Mouse (Mus musculus) naive thymus-derived CD4-positive, alpha-beta T cell, adult 5 months (primary cell): ENCODE measurements around the gene Krtap4-7. TPM values are rescaled to one million over a fixed set of nuclear protein-coding genes. Genes with fewer than 3 reads are reported as not detected.

Experiments used
- polyA plus RNA-seq: library from polyadenylated mRNA; unstranded; fragments of 100-300 nt; shearing (Covaris generic); gene quantifications from one replicate; pipeline ENCODE4 v1.2.1, GENCODE M21; 2017

Gene Krtap4-7
- not detected for polyA plus RNA-seq

GRCm38 (mm10) chr11:99643635-99644139 lies at the start of gene Krtap4-7:
Gene Krtap4-7 (minus strand): TSS chr11:99644089.

GRCm38 (mm10) chr11:99690463-99690862 lies 46.6 kb upstream of the Krtap4-7 start, which contains the start of gene Gm14190:
Gene Gm14190 (minus strand): TSS chr11:99690740.

GRCm38 (mm10) chr11:99665860-99666259 lies 22.0 kb upstream of the Krtap4-7 start, which contains the start of gene Krtap4-6:
Gene Krtap4-6 (minus strand): TSS chr11:99665960.

GRCm38 (mm10) chr11:99658467-99659010 lies 14.7 kb upstream of the Krtap4-7 start, which contains the start of gene Gm11563:
Gene Gm11563 (minus strand): TSS chr11:99658960.

GRCm38 (mm10) chr11:99650136-99650535 lies 6.2 kb upstream of the Krtap4-7 start, which contains the start of gene Gm11555:
Gene Gm11555 (minus strand): TSS chr11:99650236.

GRCm38 (mm10) chr11:99634653-99635134 lies 9.2 kb downstream of the Krtap4-7 start, which contains the start of gene Krtap4-2:
Gene Krtap4-2 (minus strand): TSS chr11:99635084.

GRCm38 (mm10) chr11:99628138-99628537 lies 15.8 kb downstream of the Krtap4-7 start, which contains the start of gene Krtap4-1:
Gene Krtap4-1 (minus strand): TSS chr11:99628238.

GRCm38 (mm10) chr11:99620335-99620734 lies 23.6 kb downstream of the Krtap4-7 start, which contains the start of gene Gm11562:
Gene Gm11562 (minus strand): TSS chr11:99620435.

GRCm38 (mm10) chr11:99614796-99615363 lies 29.0 kb downstream of the Krtap4-7 start, which contains the start of gene Krtap2-4:
Gene Krtap2-4 (minus strand): TSS chr11:99614846.

GRCm38 (mm10) chr11:99610089-99610488 lies 33.8 kb downstream of the Krtap4-7 start, which contains the start of gene Gm11937:
Gene Gm11937 (minus strand): TSS chr11:99610189.

GRCm38 (mm10) chr11:99603208-99603607 lies 40.7 kb downstream of the Krtap4-7 start, which contains the start of gene Gm11938:
Gene Gm11938 (minus strand): TSS chr11:99603308.

GRCm38 (mm10) chr11:99597742-99598141 lies 46.1 kb downstream of the Krtap4-7 start, which contains the start of gene Krtap9-3:
Gene Krtap9-3 (minus strand): TSS chr11:99598105.

Other genes with a start within 250 kb of the Krtap4-7 start
- not detected for gene Krt12, start 221.8 kb downstream of the Krtap4-7 start, polyA plus RNA-seq
- not detected for gene Krt20, start 205.9 kb downstream of the Krtap4-7 start, polyA plus RNA-seq
- gene Krt23, start 151.0 kb downstream of the Krtap4-7 start, polyA plus RNA-seq, result not detected
- gene Krt39, start 122.8 kb downstream of the Krtap4-7 start, polyA plus RNA-seq, result not detected
- gene Krt40, start 100.9 kb downstream of the Krtap4-7 start, polyA plus RNA-seq, result not detected
- not detected for gene Krtap3-3, start 93.2 kb downstream of the Krtap4-7 start, polyA plus RNA-seq
- not detected for gene Krtap3-2, start 87.2 kb downstream of the Krtap4-7 start, polyA plus RNA-seq
- gene Gm11939, start 84.6 kb downstream of the Krtap4-7 start, polyA plus RNA-seq, result not detected
- not detected for gene Krtap3-1, start 77.5 kb downstream of the Krtap4-7 start, polyA plus RNA-seq
- not detected for gene Krtap1-5, start 63.1 kb downstream of the Krtap4-7 start, polyA plus RNA-seq
- not detected for gene Krtap1-4, start 60.4 kb downstream of the Krtap4-7 start, polyA plus RNA-seq
- gene Krtap1-3, start 52.8 kb downstream of the Krtap4-7 start, polyA plus RNA-seq, result not detected
- gene Krtap9-3, start 46.0 kb downstream of the Krtap4-7 start, polyA plus RNA-seq, result not detected
- not detected for gene Gm11938, start 40.8 kb downstream of the Krtap4-7 start, polyA plus RNA-seq
- gene Gm11937, start 33.9 kb downstream of the Krtap4-7 start, polyA plus RNA-seq, result not detected
- not detected for gene Krtap2-4, start 29.2 kb downstream of the Krtap4-7 start, polyA plus RNA-seq
- gene Gm11562, start 23.7 kb downstream of the Krtap4-7 start, polyA plus RNA-seq, result not detected
- gene Krtap4-1, start 15.9 kb downstream of the Krtap4-7 start, polyA plus RNA-seq, result not detected
- not detected for gene Krtap4-2, start 9.0 kb downstream of the Krtap4-7 start, polyA plus RNA-seq
- gene Gm11555, start 6.1 kb upstream of the Krtap4-7 start, polyA plus RNA-seq, result not detected
- gene Gm11563, start 14.9 kb upstream of the Krtap4-7 start, polyA plus RNA-seq, result not detected
- not detected for gene Krtap4-6, start 21.9 kb upstream of the Krtap4-7 start, polyA plus RNA-seq
- gene Gm14190, start 46.7 kb upstream of the Krtap4-7 start, polyA plus RNA-seq, result not detected
- gene Gm14180, start 90.2 kb upstream of the Krtap4-7 start, polyA plus RNA-seq, result not detected
- gene Gm11595, start 128.8 kb upstream of the Krtap4-7 start, polyA plus RNA-seq, result not detected
- gene Krtap4-8, start 136.6 kb upstream of the Krtap4-7 start, polyA plus RNA-seq, result not detected
- not detected for gene Krtap4-9, start 141.1 kb upstream of the Krtap4-7 start, polyA plus RNA-seq
- not detected for gene Gm11596, start 149.4 kb upstream of the Krtap4-7 start, polyA plus RNA-seq
- not detected for gene Gm11569, start 154.8 kb upstream of the Krtap4-7 start, polyA plus RNA-seq
- not detected for gene Gm11554, start 160.4 kb upstream of the Krtap4-7 start, polyA plus RNA-seq
- gene Krtap4-13, start 165.8 kb upstream of the Krtap4-7 start, polyA plus RNA-seq, result not detected
- not detected for gene Gm11564, start 171.6 kb upstream of the Krtap4-7 start, polyA plus RNA-seq
- gene 2300003K06Rik, start 194.0 kb upstream of the Krtap4-7 start, polyA plus RNA-seq, result not detected
- gene Krtap4-16, start 207.5 kb upstream of the Krtap4-7 start, polyA plus RNA-seq, result not detected
- not detected for gene Gm11568, start 213.8 kb upstream of the Krtap4-7 start, polyA plus RNA-seq
- not detected for gene Gm11559, start 220.4 kb upstream of the Krtap4-7 start, polyA plus RNA-seq
- gene Krtap9-1, start 229.3 kb upstream of the Krtap4-7 start, polyA plus RNA-seq, result not detected
- not detected for gene Gm11567, start 235.1 kb upstream of the Krtap4-7 start, polyA plus RNA-seq